Mouse (Mus musculus): ENCODE results near the gene Syn2.

GRCm38 (mm10) chr6:115168921-115169320 is 34.2 kb downstream of the Syn2 start:
- no peak for TF ChIP-seq MYOD1 (IDR thresholded peaks at IDR 0.05; ENCODE audit: control insufficient read depth, insufficient read length, low read depth)
- TF ChIP-seq CTCF (IDR thresholded peaks at IDR 0.05; ENCODE audit: control insufficient read depth, insufficient read depth, insufficient read length), result no peak
- TF ChIP-seq MAX (IDR thresholded peaks at IDR 0.05), result no peak
- TF ChIP-seq USF1 (IDR thresholded peaks at IDR 0.05; ENCODE audit: low read depth), result no peak
- no peak for TF ChIP-seq MYOG (IDR thresholded peaks at IDR 0.05; ENCODE audit: control insufficient read depth, extremely low read depth, insufficient read length)
- no peak for TF ChIP-seq FOSL1 (IDR thresholded peaks at IDR 0.05; ENCODE audit: insufficient read depth, low read length, poor library complexity, severe bottlenecking)
- TF ChIP-seq CEBPB (IDR thresholded peaks at IDR 0.05; ENCODE audit: low read depth), result no peak

All from C2C12 (cell line).